ENCODE assay signal across 8 mouse cellular contexts in the genomic region with DNA sequence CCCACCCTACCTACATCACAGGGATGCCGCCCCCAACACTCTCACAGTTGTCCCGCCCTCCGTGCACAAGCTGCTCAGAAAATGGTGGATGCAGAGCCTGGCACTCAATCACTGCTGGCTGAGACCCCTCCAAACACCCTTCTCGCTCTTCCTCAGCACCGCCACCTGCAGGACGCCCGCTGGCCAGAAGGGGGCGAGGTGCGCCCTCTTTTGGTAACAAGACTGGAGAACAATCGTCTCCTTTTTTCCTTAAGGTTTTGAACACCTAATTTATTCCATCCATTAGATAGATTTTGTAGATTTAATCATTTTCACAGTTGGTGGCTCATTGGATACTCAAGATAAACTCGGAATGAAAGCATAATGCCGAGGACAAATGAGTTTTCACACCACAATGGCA. TPM values are rescaled to one million over a fixed set of nuclear protein-coding genes. Genes with fewer than 3 reads are reported as not detected.
DNase-seq lines count a peak whose midpoint lies in the region; TF ChIP-seq lines count a peak whose summit lies in the region.

No protein-coding gene starts in this region.

- DNase-seq in ZHBTc4 (ENCODE audit: low read depth, low spot score) = peak; percentile 87
- peak; percentile 67 for DNase-seq in embryo, embryonic 11.5 days (ENCODE audit: low read depth, low spot score)
- peak; percentile 82 to 90 for DNase-seq in heart, postnatal 14 days
- DNase-seq in layer of hippocampus, adult 9-10 months (ENCODE audit: low spot score) = peak; percentile 33
- peak; percentile 84 for DNase-seq in lung, postnatal 10 days
- peak; percentile 66 for DNase-seq in right cerebral cortex, adult 18-20 months
- peak; percentile 35 for DNase-seq in urinary bladder, postnatal 10 days (ENCODE audit: low spot score)

- peaks cover 54% of the 10 kb centered on the region for H3K27me3 ChIP-seq in C2C12 (ENCODE audit: control insufficient read depth, insufficient read depth, insufficient read length)

- no peak overlapping the region for H3K4me3 ChIP-seq in C2C12 (ENCODE audit: insufficient read depth, poor library complexity, severe bottlenecking)

- H3K79me3 ChIP-seq in C2C12 (ENCODE audit: low read depth) = no peaks in the 10 kb centered on the region

- H3ac ChIP-seq in C2C12 (ENCODE audit: control insufficient read depth, insufficient read length, low read depth) = no peak overlapping the region

- no peaks in the 10 kb centered on the region for H3K79me2 ChIP-seq in C2C12 (ENCODE audit: control insufficient read depth, insufficient read depth)

- H3K36me3 ChIP-seq in C2C12 (ENCODE audit: control insufficient read depth, insufficient read depth) = no peaks in the 10 kb centered on the region

- peak; percentile 67 for TF ChIP-seq CTCF in C2C12 (IDR thresholded peaks at IDR 0.05; ENCODE audit: control insufficient read depth, insufficient read depth, insufficient read length)

- intact Hi-C loops in heart, postnatal 14 days (cut with DNase I) = no loop called here

TF ChIP-seq in C2C12, 6 proteins besides CTCF, POLR2A, EP300 and RAD21:
- TF ChIP-seq USF1 (IDR thresholded peaks at IDR 0.05; ENCODE audit: low read depth) (no peak), CEBPB (IDR thresholded peaks at IDR 0.05; ENCODE audit: low read depth) (no peak), FOSL1 (IDR thresholded peaks at IDR 0.05; ENCODE audit: insufficient read depth, low read length, poor library complexity, severe bottlenecking) (no peak), MAX (IDR thresholded peaks at IDR 0.05) (no peak), MYOD1 (IDR thresholded peaks at IDR 0.05; ENCODE audit: control insufficient read depth, insufficient read length, low read depth) (no peak), MYOG (IDR thresholded peaks at IDR 0.05; ENCODE audit: control insufficient read depth, extremely low read depth, insufficient read length) (no peak)

RNA-seq across cellular contexts. Expression of a gene that starts 40.7 kb away (rescaled TPM):
- polyA plus RNA-seq in C2C12 (2012; fragmentation: generic; extraction: Trizol) = 0.06 TPM
- 1 to 10 TPM; 3.2 to 5.4 TPM for total RNA-seq in heart, postnatal 14 days (2021)

RNA-seq across cellular contexts. Expression of a gene that starts 49.7 kb away (rescaled TPM):
- polyA plus RNA-seq in C2C12 (2012; fragmentation: generic; extraction: Trizol) = 0.55 TPM
- 1 to 10 TPM; 5.8 to 5.9 TPM for total RNA-seq in heart, postnatal 14 days (2021)

Comparison
In these comparisons a context has a peak if more than half of its experiments do, and no peak if none do; other contexts are left out.
1. DNase-seq: peak in every context shown above with its lines; median percentile 87 in ZHBTc4; 86 in heart, postnatal 14 days; 84 in lung, postnatal 10 days; 67 in embryo, embryonic 11.5 days; 66 in right cerebral cortex, adult 18-20 months; 35 in urinary bladder, postnatal 10 days; 33 in layer of hippocampus, adult 9-10 months.